Mouse (Mus musculus): ENCODE results near the gene Osbp2. TPM values are rescaled to one million over a fixed set of nuclear protein-coding genes. Genes with fewer than 3 reads are reported as not detected.
A peak's percentile ranks its signal among the peaks of the same experiment; 100 is the strongest.

The Osbp2 gene
- total RNA-seq, 2 experiments from 2014 or later, result 5.4 to 6.1 TPM

- no peak for DNase-seq
These were observed 40.3 kb downstream of the Osbp2 start for GRCm38 (mm10) chr11:3823378-3823777.

- no peak for DNase-seq
These were observed 45.5 kb downstream of the Osbp2 start for GRCm38 (mm10) chr11:3817986-3818758.

GRCm38 (mm10) chr11:3815951-3816350 is 47.8 kb downstream of the Osbp2 start:
- DNase-seq, result no peak

- DNase-seq, result no peak
These were observed 50.4 kb downstream of the Osbp2 start for GRCm38 (mm10) chr11:3813340-3813739.

GRCm38 (mm10) chr11:3808162-3808561 is 55.5 kb downstream of the Osbp2 start:
- DNase-seq, result peak; percentile 53

- peak; percentile 23 for DNase-seq
These were observed 58.3 kb downstream of the Osbp2 start for GRCm38 (mm10) chr11:3805362-3805761.

- DNase-seq, result no peak
These were observed 59.1 kb downstream of the Osbp2 start for GRCm38 (mm10) chr11:3804639-3805038.

- DNase-seq, result no peak
These were observed 61.6 kb downstream of the Osbp2 start for GRCm38 (mm10) chr11:3802057-3802456.

GRCm38 (mm10) chr11:3797631-3798215 is 66.0 kb downstream of the Osbp2 start:
- DNase-seq, result no peak

GRCm38 (mm10) chr11:3790736-3791135 is 73.0 kb downstream of the Osbp2 start:
- DNase-seq, result no peak

GRCm38 (mm10) chr11:3789919-3790318 is 73.8 kb downstream of the Osbp2 start:
- DNase-seq, result no peak

- peak; percentile 92 for DNase-seq
These were observed 77.1 kb downstream of the Osbp2 start for GRCm38 (mm10) chr11:3786564-3786963.

GRCm38 (mm10) chr11:3775263-3775644 is 88.4 kb downstream of the Osbp2 start:
- no peak for DNase-seq

GRCm38 (mm10) chr11:3774463-3775262 is 89.0 kb downstream of the Osbp2 start:
- peak; percentile 43 for DNase-seq

GRCm38 (mm10) chr11:3773782-3774462 is 89.8 kb downstream of the Osbp2 start:
- no peak for DNase-seq

GRCm38 (mm10) chr11:3773136-3773535 is 90.6 kb downstream of the Osbp2 start:
- DNase-seq, result no peak

- DNase-seq, result no peak
These were observed 92.4 kb downstream of the Osbp2 start for GRCm38 (mm10) chr11:3771348-3771747.

GRCm38 (mm10) chr11:3767830-3768229 is 95.9 kb downstream of the Osbp2 start:
- DNase-seq, result no peak

GRCm38 (mm10) chr11:3766964-3767363 is 96.7 kb downstream of the Osbp2 start:
- DNase-seq, result no peak

GRCm38 (mm10) chr11:3764352-3764751 is 99.4 kb downstream of the Osbp2 start:
- DNase-seq, result no peak

GRCm38 (mm10) chr11:3761775-3762501 is 101.8 kb downstream of the Osbp2 start:
- DNase-seq, result peak; percentile 16

- DNase-seq, result no peak
These were observed 102.4 kb downstream of the Osbp2 start for GRCm38 (mm10) chr11:3761339-3761738.

All from heart, postnatal 4 days (tissue).